Mouse (Mus musculus): ENCODE measurements around the gene Grin3b.

Gene Grin3b

GRCm38 (mm10) chr10:80018739-80019297 is 48.3 kb downstream of the Grin3b start:
- DNase-seq, result no peak

GRCm38 (mm10) chr10:80019471-80020131 is 49.1 kb downstream of the Grin3b start:
- no peak for DNase-seq

DNA sequence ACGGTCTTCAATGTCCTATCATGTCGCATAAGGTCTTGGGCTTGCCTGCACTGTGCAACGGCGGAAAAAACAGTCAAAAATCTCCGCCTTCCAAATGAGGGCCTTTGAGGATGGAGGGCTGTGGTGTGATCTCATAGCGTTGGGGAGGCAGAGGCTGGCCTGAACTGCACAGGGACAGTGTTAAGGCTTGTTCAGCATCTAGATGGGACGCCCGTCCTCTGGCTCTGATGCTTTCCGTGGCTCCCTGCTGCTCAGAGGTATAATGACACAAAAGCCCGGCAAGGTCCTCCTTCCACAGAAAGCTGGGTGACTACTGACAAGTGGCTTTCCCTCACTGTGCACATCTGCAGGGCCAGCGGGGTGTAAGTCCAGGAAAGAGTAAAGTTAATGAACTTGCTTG is 49.7 kb downstream of the Grin3b start:
- DNase-seq, result no peak

DNA sequence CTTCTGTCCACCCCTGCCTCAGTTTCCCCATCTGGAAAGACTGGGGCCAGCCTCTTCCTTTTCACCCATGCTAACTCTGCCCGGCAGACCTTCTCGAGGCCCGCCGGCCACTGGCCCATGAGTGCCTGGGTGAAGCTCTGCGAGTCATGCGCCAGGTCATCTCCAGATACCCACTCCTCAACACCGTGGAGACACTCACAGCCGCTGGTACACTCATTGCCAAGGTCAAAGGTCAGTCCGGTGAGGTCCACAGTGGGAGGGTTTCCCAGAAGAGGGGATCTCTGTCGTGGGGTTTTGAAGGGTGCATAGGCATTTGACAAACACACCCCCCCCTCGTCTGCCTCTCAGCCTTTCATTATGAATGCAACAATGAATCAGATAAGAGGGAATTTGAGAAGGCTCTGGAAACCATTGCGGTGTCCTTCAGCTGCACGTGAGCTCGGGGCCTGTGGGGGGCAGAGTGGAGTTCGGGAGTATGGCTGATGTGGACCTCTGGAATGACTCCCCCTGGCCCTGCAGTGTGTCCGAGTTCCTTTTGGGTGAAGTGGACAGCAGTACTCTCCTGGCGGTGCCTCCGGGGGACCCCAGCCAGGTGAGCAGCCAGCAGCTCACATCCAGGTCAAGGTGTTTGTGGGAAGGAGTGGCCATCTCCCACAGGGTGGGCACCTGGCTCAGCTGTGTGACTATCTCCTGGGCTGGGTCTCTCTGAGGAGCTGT is 50.2 kb downstream of the Grin3b start:
- no peak for DNase-seq

DNA sequence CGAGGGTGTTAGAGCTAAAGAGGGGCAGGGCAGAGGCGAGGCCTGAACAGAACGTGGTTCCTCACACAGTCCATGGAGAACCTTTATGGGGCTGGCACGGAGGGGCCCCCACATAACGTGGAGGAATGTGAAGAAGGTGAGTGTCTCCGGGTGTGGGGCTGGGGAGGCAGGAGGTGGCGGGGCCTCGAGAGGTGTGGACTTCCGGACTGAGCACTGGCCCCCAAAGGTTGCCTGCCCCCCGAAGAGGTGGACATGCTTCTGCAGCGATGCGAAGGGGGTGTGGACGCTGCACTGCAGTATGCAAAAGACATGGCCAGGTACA is 50.8 kb downstream of the Grin3b start:
- DNase-seq, result no peak

GRCm38 (mm10) chr10:80022164-80022563 is 51.6 kb downstream of the Grin3b start:
- no peak for DNase-seq

- DNase-seq, result no peak
Observed at GRCm38 (mm10) chr10:80022806-80023205, 52.3 kb downstream of the Grin3b start.

DNA sequence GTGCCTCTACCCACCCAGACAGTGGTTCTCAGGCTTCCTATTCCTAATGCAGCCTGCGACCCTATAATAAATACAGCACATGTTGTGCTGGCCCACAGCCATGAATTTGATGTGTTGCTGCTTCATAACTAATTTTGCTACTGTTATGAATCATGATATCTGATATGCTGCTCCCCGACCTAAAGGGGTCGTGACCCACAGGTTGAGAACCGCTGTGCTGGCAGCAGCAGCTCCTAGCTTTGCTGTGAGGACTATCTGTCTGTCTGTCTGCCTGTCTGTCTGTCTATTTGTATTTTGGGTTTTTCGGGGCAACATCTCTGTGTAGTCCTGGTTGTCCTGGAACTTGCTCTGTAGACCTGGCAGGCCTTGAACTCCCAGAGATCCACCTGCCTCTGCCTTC is 53.2 kb downstream of the Grin3b start:
- DNase-seq, result no peak

DNA sequence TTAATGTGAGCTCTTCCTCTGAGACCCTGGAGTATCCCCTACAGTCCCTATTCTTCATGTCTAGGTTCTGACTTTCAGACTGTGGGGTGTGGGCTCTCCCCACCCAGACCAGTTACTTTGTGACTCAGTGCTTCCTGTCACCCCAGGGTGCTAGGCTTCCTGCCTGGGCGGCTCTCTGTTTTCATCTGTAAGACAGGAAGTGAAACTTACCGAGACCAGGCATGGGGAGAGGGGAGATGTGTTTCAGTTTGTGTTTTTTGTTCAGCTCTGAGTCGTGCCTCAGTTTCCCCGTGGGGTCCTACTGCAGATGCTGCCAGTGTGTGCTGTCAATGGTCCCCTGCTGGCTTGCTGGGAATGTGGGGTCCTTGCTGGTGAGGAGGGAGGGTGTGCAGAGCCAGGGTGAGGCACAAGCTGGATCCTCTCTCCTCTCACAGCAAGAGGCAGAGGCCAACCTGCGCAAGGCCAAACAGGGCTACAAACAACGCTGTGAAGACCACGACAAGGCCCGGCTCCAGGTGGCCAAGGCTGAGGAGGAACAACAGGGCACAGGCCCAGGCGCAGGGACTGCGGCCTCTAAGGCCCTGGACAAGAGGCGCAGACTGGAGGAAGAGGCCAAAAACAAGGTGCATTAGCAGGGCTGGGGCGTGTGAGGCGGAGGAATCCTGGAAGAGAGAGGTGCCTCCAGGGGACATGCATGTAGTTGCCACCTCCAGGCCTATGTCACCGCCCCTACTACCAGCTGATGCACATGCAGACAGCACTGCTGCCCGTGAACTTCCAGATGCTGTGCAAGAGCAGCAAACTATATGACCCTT is 53.9 kb downstream of the Grin3b start:
- no peak for DNase-seq

DNA sequence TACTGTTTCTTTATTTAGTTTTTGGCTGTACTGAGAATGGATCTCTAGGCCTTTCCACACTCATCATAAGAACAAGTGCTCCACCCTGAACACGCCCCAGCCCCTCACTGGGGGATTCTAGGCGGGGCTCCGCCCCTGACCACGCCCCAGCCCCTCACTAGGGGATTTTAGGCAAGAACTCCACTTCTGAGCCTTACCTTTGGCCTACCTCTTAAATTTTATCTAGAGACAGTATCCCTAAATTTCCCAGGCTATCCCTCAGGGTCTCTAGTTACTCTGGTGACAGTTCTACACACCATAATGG is 54.5 kb downstream of the Grin3b start:
- DNase-seq, result no peak

DNA sequence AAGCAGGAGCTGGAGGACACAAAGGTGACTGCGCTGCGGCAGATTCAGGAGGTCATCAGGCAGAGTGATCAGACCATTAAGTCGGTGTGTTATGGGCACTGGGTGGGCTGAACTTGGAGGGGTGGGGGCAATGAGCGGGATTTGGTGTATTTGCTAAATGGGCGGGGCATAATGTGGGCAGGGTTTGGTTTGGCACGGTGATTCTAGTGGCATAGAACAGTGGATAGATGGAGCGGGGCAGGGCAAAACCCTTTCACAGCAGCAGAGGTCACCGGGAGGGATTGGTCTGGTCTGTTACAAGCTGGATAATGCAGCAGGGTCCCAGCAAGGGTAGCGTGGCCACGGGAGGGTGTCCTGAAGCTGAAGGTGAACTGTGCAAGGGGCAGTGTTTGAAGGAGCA is 54.9 kb downstream of the Grin3b start:
- no peak for DNase-seq

DNA sequence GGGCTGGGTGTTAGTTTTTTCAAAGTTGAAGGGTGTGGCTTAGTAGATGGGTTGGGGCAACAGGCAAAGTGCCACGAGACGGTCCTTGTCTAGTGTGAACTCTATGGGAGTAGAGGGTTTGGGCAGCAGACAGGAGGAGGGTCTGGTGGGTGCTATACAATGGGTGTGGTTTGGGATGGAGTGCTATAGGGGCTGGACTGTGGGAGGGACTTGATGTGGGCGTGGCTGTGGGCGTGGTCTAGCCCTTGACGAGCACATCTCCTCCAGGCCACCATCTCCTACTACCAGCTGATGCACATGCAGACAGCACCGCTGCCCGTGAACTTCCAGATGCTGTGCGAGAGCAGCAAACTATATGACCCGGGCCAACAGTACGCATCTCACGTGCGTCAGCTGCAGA is 55.4 kb downstream of the Grin3b start:
- DNase-seq, result no peak

Measured in cerebellum, postnatal 25 days (tissue).